Mouse (Mus musculus): ENCODE measurements around the gene Wdr74.
A peak's percentile ranks its signal among the peaks of the same experiment; 100 is the strongest.

Gene Wdr74

DNA sequence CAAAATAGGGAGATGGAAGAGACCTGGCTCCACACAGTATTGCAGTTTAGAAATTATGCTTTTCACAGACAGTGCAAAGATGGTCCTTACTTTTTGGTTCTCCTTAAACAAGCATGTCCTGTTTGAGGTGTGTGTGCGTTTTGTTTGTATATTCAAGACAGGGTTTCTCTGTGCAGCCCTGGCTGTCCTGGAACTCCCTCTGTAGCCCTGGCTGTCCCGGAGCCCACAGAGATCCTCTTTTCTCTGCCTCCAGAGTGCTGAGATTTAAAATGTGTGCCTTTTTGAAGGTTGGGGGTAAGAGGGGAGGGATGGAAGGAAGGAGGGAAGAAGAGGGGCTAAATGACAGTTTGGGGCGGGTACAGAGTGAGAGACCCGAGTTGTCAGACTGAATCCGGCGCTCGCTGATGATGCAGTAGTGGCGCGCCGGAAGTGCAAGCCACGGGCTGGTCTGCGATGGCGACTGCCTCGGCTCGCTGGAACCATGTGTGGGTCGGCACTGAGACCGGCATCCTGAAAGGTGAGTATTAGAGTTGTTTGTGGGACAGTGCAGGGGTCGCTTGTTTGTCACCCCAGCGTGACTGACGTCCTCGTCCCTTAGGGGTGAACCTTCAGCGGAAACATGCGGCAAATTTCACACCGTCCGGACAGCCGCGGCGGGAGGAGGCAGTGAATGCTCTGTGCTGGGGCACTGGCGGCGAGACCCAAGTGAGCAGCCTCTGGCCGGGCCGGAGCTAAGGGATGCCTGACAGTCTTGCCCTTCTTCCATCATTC, at the start of gene Wdr74:
TSS of gene Wdr74 (plus strand) at position 439 of the 771 bp plus-strand sequence.
- DNase-seq (ENCODE audit: low read depth), result peak; percentile 92

DNA sequence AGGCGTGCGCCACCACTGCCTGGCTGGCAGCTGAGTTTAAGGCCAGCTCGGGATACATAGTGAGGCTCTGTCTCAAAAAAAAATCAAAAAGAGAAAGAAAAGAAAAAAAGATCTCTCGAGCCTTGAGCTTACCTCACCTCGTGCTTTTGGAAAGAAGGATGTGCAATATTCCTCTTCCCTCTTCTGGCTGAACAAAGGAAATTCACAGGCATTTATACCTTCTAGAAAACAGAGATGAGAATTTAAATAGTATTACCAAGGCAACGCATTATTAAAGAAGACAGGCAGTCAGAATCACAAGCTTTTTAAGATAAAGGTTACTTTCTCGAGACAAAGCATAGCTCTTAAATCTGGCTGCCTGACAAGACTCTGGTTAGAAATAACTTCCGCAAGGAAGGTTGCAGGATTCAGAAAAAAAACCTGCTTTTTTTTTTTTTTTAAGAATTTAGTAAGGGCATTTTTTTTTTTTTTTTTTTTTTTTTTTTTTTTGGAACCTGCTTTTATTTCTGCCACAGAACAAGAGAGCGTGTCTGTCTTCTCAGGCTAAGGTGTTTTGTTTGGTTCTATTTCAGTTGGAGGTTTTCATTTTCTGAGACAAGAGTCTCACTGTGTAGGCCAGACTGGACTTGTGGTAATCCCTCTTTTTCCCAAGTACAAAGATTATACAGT, 43.6 kb upstream of the Wdr74 start:
- DNase-seq (ENCODE audit: low read depth), result no peak

DNA sequence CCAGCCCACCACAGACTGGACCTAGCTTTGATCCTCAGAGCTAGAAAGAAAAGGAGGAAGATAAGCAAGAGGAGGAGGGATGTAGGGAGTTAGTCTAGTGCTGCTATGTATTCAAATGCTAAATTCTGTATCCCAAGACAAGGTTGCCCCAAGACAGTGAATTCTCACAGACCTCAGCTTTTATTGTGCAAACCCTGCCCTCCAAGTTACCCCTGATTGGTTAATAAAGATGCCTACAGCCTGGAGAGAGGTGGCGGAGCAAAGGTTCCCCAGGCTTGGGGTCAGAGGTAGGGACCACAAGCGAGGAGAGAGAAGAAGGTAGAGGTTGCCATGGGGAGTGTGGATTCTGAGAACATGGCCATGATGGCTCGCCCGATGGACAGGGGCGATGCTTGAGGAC, 42.9 kb upstream of the Wdr74 start:
- no peak for DNase-seq (ENCODE audit: low read depth)

DNA sequence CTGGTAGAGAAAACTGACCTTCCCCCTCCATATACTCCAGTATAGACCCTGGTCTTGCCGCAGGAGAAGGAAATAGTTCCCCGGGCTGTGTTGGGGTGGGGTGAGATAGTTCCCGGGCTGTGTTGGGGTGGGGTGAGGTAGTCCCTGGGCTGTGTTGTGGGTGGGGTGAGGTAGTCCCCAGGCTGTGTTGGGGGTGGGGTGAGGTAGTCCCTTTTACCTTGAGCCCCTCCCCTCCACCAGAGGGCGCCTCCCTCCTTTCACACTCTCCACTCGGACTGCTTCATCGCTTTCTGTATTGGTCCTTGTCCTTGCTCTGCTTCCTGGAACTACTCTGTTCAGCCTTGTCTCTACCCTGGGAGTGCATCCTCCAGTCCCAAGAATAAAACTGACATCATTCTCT, 40.3 kb upstream of the Wdr74 start:
- DNase-seq (ENCODE audit: low read depth), result peak; percentile 82

DNA sequence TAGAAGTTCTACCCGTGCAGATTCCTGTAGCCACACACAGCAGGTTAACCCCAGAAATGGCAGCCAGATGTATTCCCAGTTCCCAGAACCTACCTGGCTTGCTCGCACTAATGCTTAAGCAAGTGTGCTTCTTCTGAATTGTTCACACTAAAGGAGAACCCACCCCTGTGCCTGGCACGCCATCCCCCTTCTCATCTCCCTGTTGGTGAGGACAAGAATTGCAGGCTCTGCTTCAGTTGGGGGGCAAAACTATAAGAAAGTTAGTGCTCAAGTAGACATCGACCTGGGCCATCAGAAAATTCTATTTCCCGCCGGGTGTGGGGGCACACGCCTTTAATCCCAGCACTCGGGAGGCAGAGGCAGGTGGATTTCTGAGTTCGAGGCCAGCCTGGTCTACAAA, 36.0 kb upstream of the Wdr74 start:
- no peak for DNase-seq (ENCODE audit: low read depth)

DNA sequence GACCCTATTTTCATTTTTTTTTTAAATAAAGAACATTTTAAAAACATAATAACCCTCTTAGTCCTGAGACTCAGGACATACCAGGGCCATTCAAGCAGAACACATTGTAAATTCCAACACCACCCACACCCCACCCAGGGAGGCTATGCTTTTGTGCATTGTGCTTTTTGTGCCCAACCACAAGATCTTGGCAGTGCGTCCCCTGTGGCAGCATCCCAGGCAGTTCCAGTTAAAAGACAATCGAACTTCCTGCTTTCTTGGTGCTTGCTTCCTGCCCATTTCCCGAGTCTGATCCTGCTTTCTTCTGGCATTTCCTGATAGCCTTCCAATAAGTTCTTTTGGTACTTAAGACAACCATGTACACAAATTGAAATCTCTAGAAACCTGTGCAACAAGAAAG, 33.2 kb upstream of the Wdr74 start:
- no peak for DNase-seq (ENCODE audit: low read depth)

DNA sequence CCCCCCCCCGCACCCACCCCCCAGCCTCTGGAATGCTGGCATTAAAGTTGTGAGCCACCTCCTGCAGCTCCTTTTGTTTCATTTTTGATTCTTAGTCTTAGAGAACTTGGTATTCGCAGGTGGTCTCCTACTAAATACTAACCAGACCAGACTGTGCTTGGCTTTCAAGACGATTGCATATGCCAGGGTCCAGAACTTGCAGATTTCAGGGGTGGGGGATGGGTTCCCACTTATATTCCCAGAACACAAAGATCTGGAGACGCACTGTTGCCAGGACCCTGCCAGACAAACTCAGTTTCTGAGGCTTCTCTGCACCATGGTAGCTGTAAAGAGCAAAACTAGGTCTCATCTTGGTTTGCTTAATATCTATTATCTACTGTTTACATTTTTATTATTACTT, 32.1 kb upstream of the Wdr74 start:
- DNase-seq (ENCODE audit: low read depth), result no peak

DNA sequence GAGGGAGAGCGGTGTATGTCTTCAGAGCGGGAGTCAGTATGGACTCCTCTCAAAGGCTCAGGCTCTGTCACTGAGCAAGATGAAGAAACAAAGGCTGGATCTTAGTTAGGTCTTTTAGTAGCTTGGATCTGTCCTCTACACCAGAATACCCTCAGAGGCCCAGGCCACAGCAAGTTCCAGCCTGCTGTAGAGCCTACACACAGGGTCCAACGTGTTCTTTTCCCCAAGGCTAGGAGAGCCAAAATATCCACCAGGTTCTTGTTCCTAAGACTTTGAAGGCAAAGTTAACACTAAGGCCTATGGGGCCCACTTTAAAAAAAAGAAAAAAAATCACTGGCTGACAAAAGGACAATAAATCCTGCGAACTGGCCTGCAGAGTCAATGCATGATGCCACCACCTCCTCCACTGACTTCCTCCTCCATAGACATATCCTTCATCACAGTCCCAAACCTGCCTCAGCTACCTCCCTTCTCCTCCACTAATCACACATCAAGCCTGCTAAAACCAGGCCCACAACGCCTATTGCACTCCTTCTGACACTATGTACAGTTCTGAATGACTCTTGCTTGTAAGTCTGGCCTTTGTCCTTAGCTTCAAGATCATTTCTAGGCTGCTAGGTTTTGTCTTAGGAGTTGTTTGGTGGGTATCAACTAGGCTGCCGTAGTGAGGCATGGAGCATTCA, 30.5 kb upstream of the Wdr74 start:
- no peak for DNase-seq (ENCODE audit: low read depth)

DNA sequence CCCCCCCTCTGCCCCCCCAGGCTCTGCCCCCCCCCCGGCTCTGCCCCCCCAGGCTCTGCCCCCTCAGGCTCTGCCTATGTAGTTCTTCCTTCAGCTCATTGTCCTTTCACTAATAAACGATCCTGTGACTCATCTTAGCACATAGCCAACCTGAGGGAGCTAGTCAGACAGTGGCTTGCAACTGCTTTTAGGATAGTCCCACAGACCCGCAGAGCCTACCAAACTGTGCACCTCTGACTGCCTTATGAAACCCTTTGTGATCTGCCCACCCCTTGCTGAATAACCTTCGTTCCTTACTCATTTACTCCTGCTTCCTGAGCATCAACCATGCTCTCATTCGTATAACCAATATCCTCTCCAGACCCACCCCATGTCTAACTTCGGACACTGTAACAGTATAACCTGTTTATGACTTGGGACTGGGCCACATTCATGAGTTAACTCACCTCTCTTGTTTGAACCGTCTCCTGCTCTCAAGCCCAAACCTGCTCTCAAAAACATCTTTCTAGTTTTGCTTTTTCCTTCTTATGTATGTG, 29.4 kb upstream of the Wdr74 start:
- DNase-seq (ENCODE audit: low read depth), result no peak

DNA sequence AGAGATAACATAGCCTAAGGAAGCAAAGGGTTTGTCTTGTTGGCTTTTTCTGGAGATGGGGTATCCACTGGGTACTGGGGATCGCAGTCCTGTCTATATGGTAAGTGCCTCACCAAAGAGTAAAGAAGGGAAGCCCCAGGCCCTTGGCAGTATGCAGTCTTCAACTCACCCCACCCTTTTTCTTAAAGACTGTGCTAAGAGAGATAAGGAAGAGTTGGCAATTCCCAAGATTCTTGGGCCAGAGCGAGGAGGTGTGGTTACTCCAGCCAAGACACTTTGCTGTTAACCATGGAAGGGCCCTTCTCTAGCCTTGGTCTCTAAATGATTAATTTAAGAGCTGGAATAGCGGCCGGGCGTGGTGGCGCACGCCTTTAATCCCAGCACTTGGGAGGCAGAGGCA, 28.7 kb upstream of the Wdr74 start:
- DNase-seq (ENCODE audit: low read depth), result no peak

DNA sequence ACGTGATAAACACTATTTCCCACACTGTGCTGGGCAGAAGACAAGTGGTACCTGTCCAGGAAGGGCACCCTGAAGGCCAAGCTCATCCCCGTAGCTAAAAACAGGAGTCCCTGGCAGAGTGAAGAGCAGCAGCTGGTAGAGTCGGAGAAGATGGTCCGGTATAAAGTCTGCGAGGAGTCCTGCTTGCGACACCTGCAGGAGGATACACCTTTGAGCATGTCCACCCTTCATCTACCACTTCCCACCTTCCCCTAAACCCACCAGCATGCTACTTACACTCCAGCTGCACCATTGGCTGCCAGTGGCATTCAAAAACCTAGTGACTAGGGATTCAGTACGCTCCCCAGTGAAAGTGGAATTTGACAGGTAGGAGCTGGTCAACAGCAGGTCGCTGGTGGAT, 26.7 kb upstream of the Wdr74 start:
- DNase-seq (ENCODE audit: low read depth), result no peak

DNA sequence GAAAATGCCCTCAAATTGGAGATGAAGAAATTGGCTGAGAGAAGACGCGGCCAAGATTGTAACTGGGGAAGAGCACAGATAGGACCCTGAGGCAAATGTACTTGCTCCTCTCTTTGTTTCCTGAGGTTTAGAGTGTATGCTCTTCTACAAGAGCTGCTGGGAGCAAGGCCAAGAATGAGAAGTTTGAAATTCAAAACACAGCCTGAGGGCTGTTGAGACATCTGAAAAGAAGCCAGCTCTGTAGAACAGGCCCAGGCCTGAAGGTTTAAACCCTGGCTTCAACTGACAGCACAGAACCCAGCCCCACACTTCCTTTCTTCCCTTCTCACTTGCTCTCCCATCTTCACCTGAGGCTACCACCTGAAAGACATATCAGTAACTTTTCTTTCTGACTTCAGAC, 25.6 kb upstream of the Wdr74 start:
- DNase-seq (ENCODE audit: low read depth), result no peak

DNA sequence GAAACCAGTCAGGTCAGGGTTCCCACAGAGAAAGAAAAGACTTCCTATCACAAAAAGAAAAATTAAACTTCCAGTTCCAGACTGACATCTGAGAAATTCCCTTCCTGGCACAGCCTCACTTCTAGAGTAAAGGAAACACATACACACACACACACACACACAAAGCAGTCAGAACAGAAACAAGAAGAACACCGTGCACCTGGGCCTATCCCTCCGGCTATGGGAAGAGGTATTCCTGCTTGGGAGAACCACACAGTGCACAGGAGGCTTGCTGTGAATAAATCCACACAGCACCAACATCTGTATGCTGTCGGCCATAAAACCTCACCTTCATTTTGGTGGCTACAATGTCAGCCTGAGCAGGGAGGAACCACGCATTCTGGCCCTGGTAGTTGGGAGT, 24.1 kb upstream of the Wdr74 start:
- no peak for DNase-seq (ENCODE audit: low read depth)

DNA sequence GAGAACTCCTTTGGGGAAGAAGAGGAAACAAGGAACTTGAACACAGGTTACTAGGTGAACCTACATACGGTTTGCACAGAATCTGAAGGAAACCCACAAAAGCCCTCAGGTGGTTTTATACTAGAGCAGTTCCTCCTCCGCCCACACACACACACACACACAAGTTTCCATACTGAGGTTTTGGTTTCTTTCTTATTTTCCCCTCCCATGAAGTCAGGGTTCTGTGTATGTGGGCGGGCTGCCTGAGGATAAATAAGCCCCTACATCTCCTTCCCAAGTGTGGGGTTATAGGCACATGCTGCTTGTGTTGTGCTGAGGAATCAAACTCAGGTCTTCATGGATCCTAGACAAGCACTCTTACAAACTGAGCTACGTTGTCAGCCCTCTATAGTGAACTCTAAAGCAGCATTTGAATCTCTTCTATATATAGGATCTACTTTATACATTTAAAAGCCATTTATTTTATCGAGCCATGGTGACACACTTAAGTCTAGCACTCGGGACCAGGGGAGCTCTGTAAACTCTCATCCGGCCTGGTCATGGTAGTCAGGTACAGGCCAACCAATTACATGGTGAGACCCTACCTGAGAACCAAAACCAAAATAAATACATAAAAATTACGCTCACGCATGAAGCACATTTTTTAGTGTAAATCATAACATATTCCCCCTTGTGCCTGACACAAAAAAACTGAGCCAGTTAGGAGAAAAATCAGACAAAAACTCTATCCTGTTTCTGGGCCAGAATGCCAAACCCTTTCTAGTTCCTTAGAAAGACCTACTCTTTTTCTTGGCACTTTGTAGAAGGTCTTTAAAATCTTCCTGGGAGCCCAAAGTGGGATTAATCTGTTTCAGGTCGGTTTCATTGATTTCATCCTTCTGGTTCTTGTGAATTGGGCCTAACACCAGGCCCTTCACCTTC, 23.4 kb upstream of the Wdr74 start:
- peak; percentile 89 for DNase-seq (ENCODE audit: low read depth)

DNA sequence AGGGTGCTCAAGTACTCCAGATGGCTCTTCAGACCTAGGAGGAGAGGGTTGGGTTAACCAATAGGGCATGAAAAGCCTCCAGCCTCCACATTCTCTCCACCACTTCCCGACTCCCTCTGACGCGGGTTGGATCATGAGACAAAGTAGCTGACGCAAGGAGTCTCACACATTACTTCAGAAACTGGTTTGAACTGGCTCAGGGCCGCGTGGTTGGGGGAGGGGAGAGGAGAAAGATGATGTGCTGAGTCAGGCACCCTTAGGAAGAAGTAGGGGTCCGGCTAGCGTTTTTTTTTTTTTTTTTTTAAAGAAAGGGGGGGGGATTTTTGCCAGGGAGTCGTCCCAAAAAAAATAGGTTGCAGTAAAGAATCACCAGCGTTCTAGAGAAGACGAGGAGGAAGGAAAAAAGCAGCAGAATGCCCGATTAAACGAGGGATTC, 22.7 kb upstream of the Wdr74 start:
- peak; percentile 87 for DNase-seq (ENCODE audit: low read depth)

DNA sequence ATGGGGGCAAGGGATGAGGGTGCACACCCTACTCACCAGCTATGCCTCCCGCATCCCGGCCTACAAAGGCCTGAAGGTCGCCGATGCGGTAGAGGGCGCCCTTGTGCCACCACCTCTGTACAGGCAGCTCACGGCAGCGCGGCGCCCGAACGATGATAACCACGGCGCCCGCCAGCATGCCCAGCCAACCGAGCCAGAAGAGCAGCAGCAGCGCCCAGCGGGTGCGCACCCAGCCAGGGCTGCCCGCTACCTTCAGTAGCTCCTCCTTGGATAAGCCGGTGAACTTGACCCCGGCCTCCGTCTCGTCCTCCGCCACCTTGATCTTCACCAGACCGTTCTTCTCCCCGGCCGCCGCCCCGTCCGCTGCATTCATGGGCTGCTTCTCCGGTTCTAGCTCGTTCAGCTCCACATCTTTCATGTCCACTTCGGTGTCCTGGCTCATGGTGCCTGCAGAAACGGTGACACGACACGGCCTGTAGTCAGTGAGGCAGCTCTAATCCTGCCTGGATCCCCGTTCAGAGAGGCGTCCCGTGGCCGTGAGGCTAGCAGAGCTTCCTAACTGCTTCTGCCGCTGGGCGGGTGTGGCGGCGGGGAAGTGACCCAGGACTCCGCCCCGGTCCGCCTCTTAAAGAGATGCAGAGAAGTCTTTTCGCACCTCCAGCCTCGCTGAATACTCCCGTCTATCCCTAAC, 22.2 kb upstream of the Wdr74 start:
- DNase-seq (ENCODE audit: low read depth), result peak; percentile 94

DNA sequence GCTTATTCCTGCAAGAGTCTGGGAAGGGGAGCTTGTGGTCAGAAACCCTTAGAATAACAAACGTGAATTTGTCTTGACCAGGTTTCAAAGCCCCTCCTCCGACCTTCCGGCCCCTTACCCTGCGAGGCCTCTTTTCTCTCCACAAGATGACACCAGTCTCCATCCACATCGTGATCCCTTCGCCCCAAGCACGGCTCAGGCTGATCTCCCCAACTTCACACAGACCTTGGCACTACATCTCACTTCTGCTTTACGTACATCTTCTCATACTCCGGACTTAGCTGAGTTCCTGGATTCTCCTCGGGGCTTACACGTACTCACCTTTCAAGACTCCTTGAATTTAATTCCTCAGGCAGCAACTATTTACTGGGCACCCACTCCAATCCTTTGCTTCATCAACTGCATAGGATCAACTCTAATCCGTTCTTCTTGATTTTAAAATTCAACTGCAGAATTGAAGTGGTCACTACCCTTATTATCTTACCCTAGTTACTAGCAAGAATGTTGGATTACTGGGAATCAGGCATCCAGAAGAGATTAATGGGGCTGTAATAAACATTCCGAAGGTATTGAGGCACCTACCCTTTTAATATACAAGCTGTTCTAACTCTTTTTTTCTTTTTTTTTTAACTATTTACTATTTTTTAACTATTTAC, 21.5 kb upstream of the Wdr74 start:
- DNase-seq (ENCODE audit: low read depth), result no peak

DNA sequence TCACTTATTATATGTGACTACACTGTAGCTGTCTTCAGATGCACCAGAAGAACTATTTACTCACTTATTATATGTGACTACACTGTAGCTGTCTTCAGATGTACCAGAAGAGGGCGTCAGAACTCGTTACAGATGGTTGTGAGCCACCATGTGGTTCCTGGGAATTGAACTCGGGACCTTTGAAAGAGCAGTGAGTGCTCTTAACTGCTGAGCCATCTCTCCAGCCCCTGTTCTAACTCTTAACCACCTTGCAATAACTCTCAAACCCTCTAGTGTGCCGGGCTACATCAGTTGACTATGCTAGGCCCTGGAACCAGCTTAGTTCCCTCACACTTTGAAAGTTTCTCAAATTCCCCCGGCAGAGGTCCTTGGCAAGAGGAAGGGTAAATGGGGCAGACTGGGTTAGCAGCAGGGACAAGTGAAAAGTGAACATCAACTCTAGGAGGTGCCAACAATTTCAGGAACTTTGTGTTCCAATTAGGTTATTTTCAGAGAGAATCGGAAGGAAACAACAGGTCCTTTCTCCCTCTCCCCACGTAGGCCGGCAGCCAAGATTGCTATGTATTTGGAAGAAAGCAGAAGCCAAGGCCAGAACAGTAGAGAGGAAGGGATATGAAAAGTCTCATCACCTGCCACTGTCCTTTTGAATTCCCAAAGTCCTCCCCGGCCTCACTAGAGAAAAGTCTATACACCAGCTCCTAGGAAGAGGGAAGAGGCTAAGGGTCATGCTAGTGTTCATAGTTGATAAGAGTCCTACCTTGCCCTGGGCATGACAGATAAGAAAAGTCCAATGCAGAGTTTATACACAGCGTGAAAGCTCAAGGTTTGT, 20.8 kb upstream of the Wdr74 start:
- no peak for DNase-seq (ENCODE audit: low read depth)

DNA sequence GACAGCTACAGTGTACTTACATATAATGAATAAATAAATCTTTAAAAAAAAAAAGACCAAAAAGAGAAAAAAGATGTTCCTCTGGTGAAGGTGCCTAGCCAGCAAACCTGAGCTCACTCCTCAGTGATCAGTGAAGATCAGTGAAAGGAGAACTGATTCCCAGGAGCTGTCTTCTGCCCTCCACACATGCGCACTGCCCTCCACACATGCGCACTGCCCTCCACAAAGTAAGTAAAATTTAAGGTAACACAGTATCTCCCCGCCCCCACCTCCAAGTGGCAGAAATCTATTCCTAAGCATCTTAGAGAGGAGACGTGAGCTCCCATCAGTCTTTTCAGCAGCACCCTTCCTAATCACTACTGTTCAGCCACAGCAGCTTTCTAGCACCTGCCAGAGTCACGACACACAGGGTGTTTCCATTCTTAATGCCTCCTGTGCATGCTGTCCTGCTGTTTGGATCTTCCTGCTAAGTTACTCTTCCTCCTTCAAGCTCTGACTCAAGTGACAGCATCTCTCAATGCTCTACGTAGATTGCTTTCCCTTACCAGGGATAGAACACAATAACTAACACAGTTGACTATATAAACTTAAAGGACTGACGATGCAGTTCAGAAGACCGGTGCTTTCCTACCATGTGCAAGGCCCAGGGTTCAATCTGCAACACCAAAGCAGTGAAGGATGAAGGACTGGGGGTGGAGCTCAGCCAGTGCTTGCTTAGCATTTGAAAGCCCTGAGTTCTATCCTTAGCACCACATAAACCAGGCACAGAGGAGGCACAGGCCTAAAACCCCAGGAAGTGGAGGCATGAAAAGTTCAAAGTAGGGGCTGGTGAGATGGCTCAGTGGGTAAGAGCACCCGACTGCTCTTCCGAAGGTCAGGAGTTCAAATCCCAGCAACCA, 19.5 kb upstream of the Wdr74 start:
- DNase-seq (ENCODE audit: low read depth), result no peak
